Mouse (Mus musculus) liver, postnatal 0 days (tissue): Measurements from ENCODE around the gene Macrod1.
A peak's percentile ranks its signal among the peaks of the same experiment; 100 is the strongest.

Experiments used
- CTCF ChIP-seq: sonication (generic); IDR thresholded peaks from 2 replicates; pipeline ENCODE4 v1.5.1; 2016; ENCODE audit warnings: antibody characterized with exemption, low read depth
- EP300 ChIP-seq: IDR thresholded peaks from 2 replicates; pipeline ENCODE4 v1.6.1; 2016; ENCODE audit warnings: antibody characterized with exemption, low read depth, mild to moderate bottlenecking

DNA sequence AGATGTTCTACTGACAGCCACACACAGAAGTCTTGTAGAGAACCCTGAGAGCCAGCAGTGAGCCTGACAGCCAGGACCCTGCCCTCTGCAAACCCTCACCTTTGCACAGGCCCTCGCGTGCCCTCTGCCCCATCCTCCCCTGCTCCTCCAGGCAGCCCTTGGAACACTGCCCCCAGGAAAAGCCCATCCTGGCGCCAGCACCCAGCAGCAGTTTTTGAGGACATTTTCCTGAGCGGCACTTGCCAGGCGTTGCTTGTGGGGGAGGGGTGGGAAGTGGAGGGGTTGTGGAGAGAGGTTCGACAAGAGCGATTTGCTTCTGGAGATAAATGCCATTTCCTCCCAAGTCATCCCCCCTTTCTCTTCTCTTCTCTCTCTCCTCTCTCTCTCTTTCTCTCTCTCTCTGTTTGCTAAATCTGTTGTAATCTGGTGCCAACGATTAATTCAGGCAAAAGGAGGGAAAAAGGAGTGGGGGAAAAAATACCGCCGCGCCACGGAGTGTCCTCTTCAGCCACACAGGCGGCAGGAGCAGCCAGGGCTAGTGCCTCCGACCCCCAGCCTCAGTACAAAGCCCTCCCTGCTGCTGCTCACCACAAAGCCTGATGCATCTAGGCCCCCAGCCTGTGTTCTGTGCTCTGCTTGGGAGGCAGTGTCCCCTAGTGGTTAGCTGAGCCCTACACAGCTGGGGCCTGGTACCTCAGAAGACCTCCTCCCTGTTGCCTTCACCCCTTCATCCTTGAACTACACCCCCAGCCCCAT lies 103.7 kb downstream of the Macrod1 start:
- peak; percentile 80 for TF ChIP-seq CTCF
- TF ChIP-seq EP300: no peak
